Mouse (Mus musculus) hindbrain, postnatal 0 days (tissue): ENCODE measurements around the gene Tle6. TPM values are rescaled to one million over a fixed set of nuclear protein-coding genes. Genes with fewer than 3 reads are reported as not detected.
"Not testable (repeated sequence)": the region's sequence is repeated elsewhere in the genome, so short reads cannot be mapped to it uniquely, and the experiment has no call there.

Experiments
- ATAC-seq: fragments of 200-750 bp; cut with Nextera tagmentation; 2 replicates; pipeline ENCODE4 v1.8.0; 2017; ENCODE audit warnings: mild to moderate bottlenecking, moderate TSS enrichment, moderate library complexity
- DNase-seq: peaks from one replicate; pipeline ENCODE4 v3.0.0-alpha.2; 2015; ENCODE audit warnings: low spot score
- H3K27ac ChIP-seq: fragments of 300-500 bp; sonication (generic); 2 replicates; pipeline ENCODE4 v1.5.1; 2014; ENCODE audit warnings: mild to moderate bottlenecking
- H3K27me3 ChIP-seq: fragments of 300-500 bp; sonication (generic); 2 replicates; pipeline ENCODE4 v1.6.1; 2014; ENCODE audit warnings: low read length, mixed read lengths; ENCODE audit not compliant: insufficient read depth
- H3K36me3 ChIP-seq: fragments of 300-500 bp; sonication (generic); 2 replicates; pipeline ENCODE4 v1.6.1; 2014; ENCODE audit warnings: low read length, mixed read lengths; ENCODE audit not compliant: insufficient read depth
- H3K4me1 ChIP-seq: fragments of 300-500 bp; sonication (generic); 2 replicates; pipeline ENCODE4 v1.6.1; 2014; ENCODE audit warnings: antibody characterized with exemption, low read length, mixed read lengths; ENCODE audit not compliant: insufficient read depth
- H3K4me2 ChIP-seq: fragments of 300-500 bp; sonication (generic); 2 replicates; pipeline ENCODE4 v1.6.1; 2014; ENCODE audit warnings: low read depth, mild to moderate bottlenecking, low read length, moderate library complexity, mixed read lengths
- H3K4me3 ChIP-seq: fragments of 300-500 bp; sonication (generic); 2 replicates; pipeline ENCODE4 v1.5.1; 2014; ENCODE audit warnings: low read length
- H3K9ac ChIP-seq: fragments of 300-500 bp; sonication (generic); replicated peaks from 2 replicates; pipeline ENCODE4 v1.6.1; 2014; ENCODE audit warnings: mild to moderate bottlenecking, low read length, moderate library complexity, mixed read lengths
- H3K9me3 ChIP-seq: fragments of 300-500 bp; sonication (generic); 2 replicates; pipeline ENCODE4 v1.6.1; 2016; ENCODE audit warnings: low read length, mixed read lengths
- CTCF ChIP-seq: IDR thresholded peaks from 2 replicates; pipeline ENCODE4 v1.5.1; 2016; ENCODE audit warnings: antibody characterized with exemption, control low read depth, low read depth
- WGBS: fragments of 180-500 bp; shearing (Covaris S2); extraction: QIAGEN DNeasy Blood & Tissue Kit; methylation state at CpG from one replicate; pipeline ENCODE4 v1.1.7; 2014; 5-methylcytosine and 5-hydroxymethylcytosine counted together
- polyA plus RNA-seq: library from polyadenylated mRNA; unstranded; fragments of >200 nt; fragmentation: Nextera tagmentation; extraction: Ambion mirVana; gene quantifications from 2 replicates; pipeline ENCODE4 v1.2.1, GENCODE M21; 2015
- total RNA-seq: library from RNA; depleted of rRNA; stranded (reverse); fragments of >200 nt; gene quantifications from 2 replicates; pipeline ENCODE4 v1.2.3, GENCODE M21; 2014; rRNA removed

Tle6 gene
- total RNA-seq (5.3 and 5.4 TPM in 2 replicates), polyA plus RNA-seq (6.2 and 6.6 TPM in 2 replicates)

DNA sequence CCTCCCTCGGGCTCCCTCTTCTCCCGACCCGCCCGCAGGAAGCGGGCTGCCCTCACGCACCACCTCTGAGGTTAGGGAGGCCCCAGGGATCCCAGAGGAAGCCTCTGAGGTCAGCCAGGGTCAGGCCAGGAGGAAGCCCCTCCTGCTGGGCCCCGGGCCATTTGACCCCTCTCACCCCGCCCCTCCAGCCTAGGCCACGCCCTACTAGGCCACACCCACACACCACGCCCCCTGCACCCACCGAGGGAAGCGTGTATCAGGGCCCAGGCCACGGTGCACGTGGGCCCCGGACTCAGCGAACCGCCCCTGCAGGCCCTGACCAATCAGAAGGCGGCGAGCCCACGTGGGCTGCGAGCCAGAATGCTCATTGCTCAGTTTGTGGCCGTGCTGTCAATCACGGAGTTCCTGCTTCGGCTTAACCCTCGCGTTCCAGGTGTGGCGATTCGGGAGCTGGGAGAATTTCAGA, at the start of gene Tle6:
Gene Tle6, minus strand, starts transcription at position 336 of the 466 bp plus-strand sequence.
- no peak for TF ChIP-seq CTCF
- Histone ChIP-seq H3K9me3 (no peaks in the 10 kb centered on the region), H3K4me1 (peaks cover 23% of the 10 kb centered on the region), H3K36me3 (no peaks in the 10 kb centered on the region), H3K9ac (0 out of 2 replicates have a peak within 1 kb of the TSS, but pooled peaks have one; percentile 24), H3K4me2 (peak within 1 kb of the TSS; percentile 61), H3K27ac (no peak within 1 kb of the TSS), H3K27me3 (no peaks in the 10 kb centered on the region), H3K4me3 (peak within 1 kb of the TSS; percentile 21)
- peak; percentile 97 for DNase-seq
- ATAC-seq: peak; percentile 82
- under 1% methylated on average over 28 of the region's 28 CpGs for WGBS

DNA sequence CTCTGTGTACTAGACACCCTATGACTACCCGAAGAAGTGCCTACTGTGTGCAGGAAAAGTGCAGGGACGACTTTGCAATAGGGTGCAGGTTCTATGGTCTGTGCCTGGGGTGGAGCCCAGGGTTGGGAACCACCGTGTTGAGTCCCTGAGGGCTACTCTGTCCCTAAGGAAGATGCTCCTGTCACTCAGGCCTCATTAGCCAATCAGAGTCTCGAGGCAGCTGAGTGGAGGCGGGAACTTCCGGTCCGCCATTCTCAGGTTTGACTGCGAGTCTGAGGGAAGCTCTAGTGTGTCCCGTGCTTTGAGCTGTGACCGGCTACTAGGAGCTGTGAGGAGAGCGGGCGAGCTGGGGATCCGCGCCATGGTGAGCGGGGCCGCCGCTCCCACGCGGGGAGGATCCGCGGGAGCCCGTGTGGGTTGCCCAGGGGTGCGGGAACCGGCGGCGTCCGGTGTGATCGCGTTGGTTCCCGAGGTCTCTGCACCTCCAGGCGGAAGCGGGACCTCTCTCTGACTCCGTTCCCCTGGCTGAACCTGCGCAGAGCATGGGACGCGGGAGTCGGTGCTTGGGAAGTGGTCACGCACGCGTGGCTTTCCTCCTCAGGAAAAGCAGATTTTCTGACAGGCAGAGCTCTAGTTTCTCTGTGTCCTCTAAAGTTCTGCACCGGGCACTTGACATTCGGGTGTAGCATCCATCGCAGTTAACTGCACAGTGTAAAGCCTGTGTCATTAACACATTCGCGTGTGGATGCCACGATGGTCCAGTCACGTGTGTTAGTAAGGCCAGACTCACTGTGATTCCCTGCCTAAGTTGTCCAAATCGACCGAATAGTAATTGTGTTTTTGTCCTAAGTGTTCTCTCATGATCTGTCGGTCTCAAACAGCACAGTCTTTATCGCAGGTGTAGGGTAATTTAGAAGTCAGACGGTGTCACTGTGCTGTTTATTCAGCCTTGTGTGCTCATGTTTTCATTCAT, 48.2 kb upstream of the Tle6 start, which contains the start of gene Gm10778:
Gene Gm10778, plus strand, starts transcription at position 257 of the 973 bp plus-strand sequence.
- ATAC-seq: peak; percentile 96
- H3K9ac ChIP-seq: peak within 1 kb of the TSS; percentile 55; the same call in 1 of the 2 replicates
- peak within 1 kb of the TSS; percentile 56 for H3K4me2 ChIP-seq
- not testable (repeated sequence) for H3K36me3 ChIP-seq, H3K4me1 ChIP-seq, H3K9me3 ChIP-seq, H3K27me3 ChIP-seq
- peak within 1 kb of the TSS; percentile 88 for H3K27ac ChIP-seq
- peak; percentile 94 for DNase-seq
- 3% methylated on average over 30 of the region's 52 CpGs for WGBS
- H3K4me3 ChIP-seq: peak within 1 kb of the TSS; percentile 50

DNA sequence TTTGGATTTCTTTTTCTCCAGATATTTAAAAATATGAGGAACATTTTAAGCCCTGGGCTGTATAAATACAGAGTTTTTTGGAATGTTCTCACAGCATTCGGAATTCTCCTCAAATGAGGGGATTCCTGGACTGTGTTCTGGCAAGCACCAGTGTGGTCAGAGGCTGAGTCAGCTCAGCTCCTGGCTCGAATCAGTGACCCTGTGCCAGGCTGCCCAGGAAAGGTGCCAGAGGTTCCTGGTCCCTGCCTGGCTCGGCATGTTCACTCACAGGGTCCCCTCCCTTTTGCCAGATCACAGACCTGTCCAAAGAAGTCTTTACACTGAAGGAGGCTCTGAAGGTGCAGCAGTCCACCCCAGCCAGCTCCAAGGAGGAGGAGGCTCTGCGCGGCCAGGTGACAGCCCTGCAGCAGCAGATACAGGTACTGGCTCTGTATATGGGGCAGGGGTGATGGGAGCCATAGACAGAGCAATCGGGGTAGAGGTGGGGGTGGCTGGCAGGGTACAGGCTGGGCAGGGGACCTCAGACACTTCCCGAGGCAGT, 45.2 kb upstream of the Tle6 start:
- no peak overlapping the region for H3K27ac ChIP-seq
- H3K36me3 ChIP-seq: no peaks in the 10 kb centered on the region
- 75% methylated on average over 7 of the region's 7 CpGs for WGBS
- peaks cover 17% of the 10 kb centered on the region for H3K4me1 ChIP-seq
- no peak overlapping the region for H3K4me3 ChIP-seq
- H3K4me2 ChIP-seq: no peak overlapping the region
- ATAC-seq (no peak), DNase-seq (no peak)
- H3K9me3 ChIP-seq: 0 out of 2 replicates have a peak, but pooled peaks cover 5% of the 10 kb centered on the region
- no peaks in the 10 kb centered on the region for H3K27me3 ChIP-seq
- no peak for TF ChIP-seq CTCF
- H3K9ac ChIP-seq: no peak overlapping the region

DNA sequence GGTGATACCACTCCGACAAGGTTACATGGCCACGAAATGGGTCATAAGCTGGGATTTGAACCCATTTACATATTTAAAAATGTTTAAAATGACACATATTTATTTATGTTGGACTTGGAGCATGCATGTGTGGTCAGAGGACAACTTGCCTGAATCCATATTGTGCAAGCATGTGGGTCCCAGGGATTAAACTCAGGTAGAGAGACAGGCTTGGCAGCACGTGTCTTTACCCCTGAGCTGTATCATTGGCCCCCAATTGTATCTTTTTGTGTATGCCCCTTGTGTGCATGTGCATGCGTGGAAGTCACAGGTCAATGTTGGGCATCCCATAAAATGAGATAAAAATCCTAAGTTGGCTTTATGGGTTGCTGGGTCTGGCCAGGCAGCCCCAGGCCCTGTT, 44.5 kb upstream of the Tle6 start:
- Histone ChIP-seq H3K27me3 (no peaks in the 10 kb centered on the region), H3K4me3 (no peak overlapping the region), H3K9me3 (0 out of 2 replicates have a peak, but pooled peaks cover 1% of the 10 kb centered on the region), H3K36me3 (no peaks in the 10 kb centered on the region), H3K4me2 (no peak overlapping the region), H3K4me1 (peaks cover 17% of the 10 kb centered on the region), H3K27ac (no peak overlapping the region), H3K9ac (no peak overlapping the region)
- DNase-seq (no peak), ATAC-seq (no peak)
- TF ChIP-seq CTCF: no peak
- WGBS: 88% methylated on average over 4 of the region's 4 CpGs

DNA sequence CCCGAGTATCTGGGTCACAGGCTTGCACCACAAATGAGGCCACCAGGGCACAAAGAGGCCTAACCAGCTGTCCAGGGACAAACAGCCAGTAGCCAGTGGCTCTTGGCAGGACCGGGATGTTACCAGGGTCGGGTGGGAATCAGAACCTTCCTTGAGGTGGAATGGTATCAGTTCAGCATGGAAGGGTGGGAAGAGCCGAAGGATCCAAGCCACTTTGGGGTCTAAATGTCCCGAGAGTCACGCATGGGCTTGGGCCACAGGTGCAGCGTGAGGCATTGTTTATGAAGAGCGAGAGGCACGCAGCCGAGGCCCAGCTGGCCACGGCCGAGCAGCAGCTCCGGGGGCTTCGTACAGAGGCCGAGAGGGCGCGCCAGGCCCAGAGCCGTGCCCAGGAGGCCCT, 43.8 kb upstream of the Tle6 start:
- TF ChIP-seq CTCF: no peak
- H3K27ac ChIP-seq: no peak overlapping the region
- no peaks in the 10 kb centered on the region for H3K36me3 ChIP-seq
- no peak overlapping the region; the same call in 1 of the 2 replicates for H3K4me2 ChIP-seq
- H3K27me3 ChIP-seq: no peaks in the 10 kb centered on the region
- DNase-seq (no peak), ATAC-seq (no peak)
- H3K9me3 ChIP-seq: no peaks in the 10 kb centered on the region
- whole genome bisulfite sequencing: 90% methylated on average over 18 of the region's 18 CpGs
- H3K4me3 ChIP-seq: no peak overlapping the region
- H3K4me1 ChIP-seq: peaks cover 17% of the 10 kb centered on the region
- no peak overlapping the region for H3K9ac ChIP-seq

DNA sequence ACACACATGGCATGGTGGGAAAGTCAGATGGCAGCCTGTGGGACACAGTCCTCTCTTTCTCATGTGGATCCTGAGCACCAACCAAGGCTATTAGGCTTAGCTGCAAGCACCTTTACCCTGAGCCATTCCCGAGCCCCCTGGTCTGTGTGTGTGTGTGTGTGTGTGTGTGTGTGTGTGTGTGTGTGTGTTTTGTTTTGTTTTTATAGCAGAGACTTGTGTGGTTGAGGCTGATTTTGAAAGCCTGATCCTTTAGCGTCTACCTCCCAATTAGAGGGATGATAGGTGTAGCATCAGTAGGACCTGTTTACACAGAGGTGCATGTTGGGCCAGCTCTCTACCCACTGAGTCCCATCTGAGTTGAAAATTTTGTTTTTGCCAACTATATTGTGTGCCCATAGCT, 43.3 kb upstream of the Tle6 start:
- TF ChIP-seq CTCF: no peak
- DNase-seq (no peak), ATAC-seq (no peak)
- peak overlapping the region; percentile 66 for H3K4me3 ChIP-seq
- peak overlapping the region; percentile 97 for H3K27ac ChIP-seq
- H3K4me2 ChIP-seq: peak overlapping the region; percentile 92
- WGBS: 45% methylated on average over 2 of the region's 2 CpGs
- peak overlapping the region; percentile 96; the same call in 1 of the 2 replicates for H3K9ac ChIP-seq
- H3K36me3 ChIP-seq: no peaks in the 10 kb centered on the region
- peaks cover 17% of the 10 kb centered on the region for H3K4me1 ChIP-seq
- H3K27me3 ChIP-seq: no peaks in the 10 kb centered on the region
- H3K9me3 ChIP-seq: no peaks in the 10 kb centered on the region
